Mouse (Mus musculus) liver, adult 10 weeks (tissue): Measurements from ENCODE around the gene Mustn1. TPM values are rescaled to one million over a fixed set of nuclear protein-coding genes. Genes with fewer than 3 reads are reported as not detected.

ENCODE experiments used
- polyA plus RNA-seq: library from polyadenylated mRNA; stranded (reverse); fragments of 350-450 nt; fragmentation: Illumina TruSeq; extraction: RNeasy Lipid Tissue Mini Kit (QIAGEN cat#74804); gene quantifications from one replicate; pipeline ENCODE4 v1.2.3, GENCODE M21; 2014; ENCODE audit warnings: low read depth, low replicate concordance

Gene Mustn1
- 1.3 TPM for polyA plus RNA-seq

GRCm38 (mm10) chr14:30878958-30879571, at the start of gene Mustn1:
Gene Mustn1, plus strand, starts transcription at chr14:30879200.

GRCm38 (mm10) chr14:30886204-30886603, 7.2 kb downstream of the Mustn1 start, which contains the start of gene Itih4:
Gene Itih4, plus strand, starts transcription at chr14:30886476.

DNA sequence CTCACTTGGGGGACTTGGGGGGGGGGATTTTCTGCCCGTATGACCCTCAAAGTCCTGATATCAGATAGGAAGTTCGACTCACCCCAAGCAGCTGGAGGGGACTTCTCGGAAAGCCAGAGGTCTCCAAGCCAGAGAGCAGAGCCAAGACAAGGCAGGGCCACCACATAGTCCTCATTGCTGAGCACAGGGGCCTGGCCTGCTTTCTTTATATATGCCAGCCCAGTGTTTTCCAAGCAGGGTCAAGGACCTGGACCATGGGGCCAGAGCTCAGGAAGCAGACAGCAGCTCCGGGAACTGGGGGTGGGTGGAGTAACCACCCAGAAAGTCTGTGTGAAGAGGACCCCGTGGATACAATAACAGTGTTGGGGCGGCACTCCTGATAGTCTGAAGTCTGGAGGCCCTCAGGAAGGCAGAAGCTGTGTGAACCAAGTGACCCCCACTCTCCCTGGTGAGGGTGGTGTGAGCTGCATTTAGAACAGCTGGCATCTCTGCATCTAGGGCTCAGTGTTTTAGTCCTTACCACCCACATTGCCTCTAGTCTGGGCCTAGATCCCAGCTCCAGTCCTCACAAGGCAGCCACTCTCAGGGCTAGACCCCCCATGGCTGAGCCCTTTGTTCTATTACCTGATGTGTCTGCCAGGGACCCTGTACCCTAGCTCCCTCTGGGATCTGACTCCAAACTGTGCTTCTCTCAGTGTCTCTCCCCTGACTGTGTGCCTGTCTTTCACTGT, 44.5 kb downstream of the Mustn1 start, which contains the start of gene Itih3:
TSS of gene Itih3 (minus strand) at position 386 of the 731 bp plus-strand sequence.

Other genes with a start within 250 kb of the Mustn1 start
- gene Rft1, start 224.8 kb upstream of the Mustn1 start, polyA plus RNA-seq: 11.9 TPM
- 10.7 TPM for gene Sfmbt1, start 164.4 kb upstream of the Mustn1 start, polyA plus RNA-seq
- 2.7 TPM for gene Tmem110, start 53.6 kb upstream of the Mustn1 start, polyA plus RNA-seq
- 463 TPM for gene Itih4, start 7.3 kb downstream of the Mustn1 start, polyA plus RNA-seq
- gene Itih3, start 44.6 kb downstream of the Mustn1 start, polyA plus RNA-seq: 223 TPM
- 104 TPM for gene Itih1, start 64.1 kb downstream of the Mustn1 start, polyA plus RNA-seq
- 11.2 TPM for gene Nek4, start 72.2 kb downstream of the Mustn1 start, polyA plus RNA-seq
- gene Glt8d1, start 122.2 kb downstream of the Mustn1 start, polyA plus RNA-seq: 24.5 TPM
- 263 TPM for gene Spcs1, start 122.5 kb downstream of the Mustn1 start, polyA plus RNA-seq
- gene Pbrm1, start 139.9 kb downstream of the Mustn1 start, polyA plus RNA-seq: 18.6 TPM
- gene Gnl3, start 140.0 kb downstream of the Mustn1 start, polyA plus RNA-seq: 73.8 TPM
- gene Smim4, start 249.8 kb downstream of the Mustn1 start, polyA plus RNA-seq: 5.5 TPM